Mouse (Mus musculus): ENCODE data around the gene Plscr4.

The Plscr4 gene

DNA sequence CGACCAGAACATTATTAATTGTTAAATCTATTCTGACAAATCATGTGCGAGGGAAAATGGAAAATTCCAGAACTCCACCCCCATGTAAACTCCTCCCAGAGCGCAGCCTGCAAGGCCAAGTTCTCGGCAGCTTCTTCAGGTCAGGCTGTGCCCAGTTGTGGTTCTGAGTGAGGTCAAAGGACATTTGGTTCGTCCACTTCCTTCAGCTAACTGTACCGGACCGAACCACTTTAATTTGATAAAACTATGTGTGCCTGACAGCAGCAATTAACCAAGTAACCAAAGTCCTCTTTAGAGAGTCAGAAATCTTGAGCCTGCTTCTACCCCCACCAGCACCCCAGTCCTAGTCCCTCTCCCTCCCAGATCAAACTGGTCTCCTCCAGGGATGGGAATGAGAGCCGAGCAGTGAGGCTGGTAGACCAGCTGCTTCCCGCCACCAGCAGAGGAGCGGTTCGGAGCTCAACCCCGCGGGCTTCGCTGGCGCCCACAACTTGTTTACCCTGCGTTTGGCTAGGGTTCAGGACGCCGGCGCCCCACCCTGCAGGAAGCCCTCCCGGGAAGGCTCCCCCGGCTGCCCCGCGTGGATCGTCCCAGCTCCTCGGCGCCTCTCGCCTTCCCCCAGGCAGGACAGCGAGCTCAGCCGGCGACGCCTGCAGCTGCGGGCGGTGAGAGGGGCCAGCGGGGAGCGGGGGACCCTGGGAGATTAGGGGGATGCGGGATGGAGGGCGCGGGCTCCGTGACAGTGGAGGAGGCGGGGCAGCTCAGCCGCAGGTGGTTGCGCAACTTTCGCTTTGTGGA lies at the start of gene Plscr4:
Gene Plscr4 (plus strand): TSS at position 113 of the 798 bp plus-strand sequence.
- peak; percentile 81 for DNase-seq

DNA sequence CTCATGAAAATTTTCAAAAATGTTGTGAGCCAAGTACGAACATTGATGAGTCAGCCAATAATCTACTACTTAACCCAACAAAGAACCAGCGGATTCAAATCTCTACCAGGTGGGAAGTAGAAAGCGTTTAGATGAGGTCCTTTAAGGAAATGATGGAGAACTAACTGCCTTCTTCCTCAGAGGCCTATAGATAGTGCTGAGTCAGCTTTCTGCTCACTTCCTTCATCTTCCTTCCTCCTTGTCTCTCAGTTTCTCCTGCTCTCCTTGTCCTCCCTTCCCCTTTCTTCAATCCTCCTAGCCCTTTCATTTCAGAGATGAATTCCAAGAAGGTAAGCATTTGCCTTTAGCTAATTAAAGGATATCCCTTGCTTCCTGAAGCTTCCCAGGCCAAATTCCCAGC lies 46.9 kb upstream of the Plscr4 start:
- no peak for DNase-seq

DNA sequence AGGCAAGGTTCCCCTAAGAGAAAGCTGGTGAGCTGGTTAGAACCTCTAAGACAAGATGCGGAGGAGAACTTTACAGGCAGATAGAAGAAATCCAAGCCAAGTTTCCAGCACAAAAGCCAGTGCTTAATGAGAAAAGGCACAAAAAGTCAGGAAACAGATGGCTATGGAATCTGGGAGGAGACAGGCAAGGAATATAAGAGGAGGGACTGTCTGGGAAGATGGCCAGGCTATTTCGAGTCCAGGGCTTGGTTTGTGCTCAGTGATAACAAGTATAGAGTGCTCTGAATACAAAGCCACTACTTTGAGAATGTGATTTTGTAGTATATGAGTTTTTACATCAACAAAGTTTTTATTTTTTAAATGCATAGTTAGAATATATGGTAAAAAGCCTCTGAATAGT lies 45.1 kb upstream of the Plscr4 start:
- DNase-seq: peak; percentile 38

DNA sequence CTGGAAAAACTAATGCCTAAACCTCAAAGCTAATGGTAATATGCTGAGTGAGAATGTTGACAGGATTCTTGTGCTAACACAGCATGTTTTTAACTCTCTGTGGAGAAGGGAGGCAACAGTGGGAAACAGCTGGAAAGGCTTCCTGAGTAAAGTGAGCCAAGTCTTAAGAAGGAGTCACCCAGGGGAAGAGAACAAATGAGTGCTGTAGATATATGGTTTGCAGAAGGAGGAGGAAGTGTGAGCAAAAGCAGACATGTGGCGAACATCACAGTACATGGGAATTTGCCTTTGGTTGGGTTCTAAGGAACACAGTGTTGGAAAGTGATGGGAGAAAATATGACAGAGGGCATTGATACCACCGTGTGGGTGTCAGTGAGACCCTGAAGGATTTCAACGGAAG lies 43.5 kb upstream of the Plscr4 start:
- no peak for DNase-seq

DNA sequence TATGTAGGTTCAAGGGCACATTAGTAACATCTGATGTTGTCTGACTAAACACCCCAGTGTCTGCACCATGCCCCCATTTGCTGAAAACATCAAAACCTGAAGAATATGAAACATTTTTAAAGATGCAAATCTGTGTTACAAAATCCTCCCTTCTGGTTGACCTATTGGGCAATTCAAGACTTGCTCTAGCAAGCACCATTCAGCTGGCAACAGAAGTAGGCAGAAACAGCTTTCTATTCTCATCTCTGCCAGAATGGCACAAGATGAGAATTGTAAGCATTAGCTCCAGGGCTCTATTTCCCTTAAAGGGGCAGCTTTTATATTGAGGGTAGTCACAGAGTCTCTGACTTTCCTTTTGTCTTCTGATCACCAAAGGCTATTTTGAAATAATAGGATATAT lies 19.4 kb upstream of the Plscr4 start:
- DNase-seq: no peak

DNA sequence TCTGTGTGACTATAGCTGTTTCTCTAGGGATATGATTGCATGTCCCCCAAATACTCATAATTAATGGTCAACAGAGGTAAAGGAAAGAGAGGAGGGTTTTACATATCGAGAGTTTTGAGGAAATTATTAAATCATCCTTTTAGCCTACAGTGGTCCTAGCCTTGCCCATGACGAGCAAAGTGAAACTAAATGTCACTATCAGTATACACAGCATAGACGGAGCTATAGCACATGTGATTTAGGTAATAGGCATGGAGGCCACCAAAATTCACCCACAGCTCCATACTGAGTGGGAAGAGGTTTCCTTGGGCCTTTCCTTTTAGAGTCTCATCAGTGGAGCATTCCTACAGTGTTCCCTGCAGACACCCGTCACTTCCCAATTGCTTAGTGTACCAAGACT lies 15.7 kb upstream of the Plscr4 start:
- no peak for DNase-seq

DNA sequence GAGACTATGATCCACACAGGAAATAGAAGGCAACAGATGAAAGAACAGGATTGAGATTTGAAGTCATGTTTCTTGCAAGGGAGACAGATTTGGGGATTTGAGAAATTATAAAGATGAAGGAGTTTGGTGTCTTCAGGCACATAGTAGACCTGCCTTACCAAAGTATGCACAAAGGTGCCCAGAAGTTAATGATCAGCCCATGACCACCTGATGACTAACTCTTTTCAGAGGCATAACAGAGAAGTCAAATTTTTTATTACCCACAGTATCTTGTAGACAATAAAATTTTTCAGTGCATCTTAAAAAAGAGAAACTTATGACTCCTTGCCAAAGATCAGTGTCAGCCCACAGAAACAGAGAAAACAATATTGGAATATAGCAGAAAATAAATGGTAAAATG lies 12.6 kb upstream of the Plscr4 start:
- no peak for DNase-seq

DNA sequence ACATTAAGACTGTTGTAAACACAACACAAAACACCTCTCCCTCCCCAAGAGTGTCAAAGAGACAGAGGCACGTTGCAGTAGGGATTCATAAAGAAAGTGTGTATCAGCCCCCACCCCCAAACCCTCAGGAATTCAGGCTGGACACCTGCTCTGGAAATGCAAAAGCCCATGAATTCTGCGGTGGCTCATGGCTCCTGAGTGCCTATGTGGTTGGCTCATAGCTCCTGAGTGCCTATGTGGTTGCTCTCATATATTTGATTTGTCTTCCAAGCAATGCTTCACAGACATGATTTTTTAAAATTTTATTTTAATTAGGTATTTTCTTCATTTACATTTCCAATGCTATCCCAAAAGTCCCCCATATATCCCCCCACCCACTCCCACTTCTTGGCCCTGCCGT lies 568 bp upstream of the Plscr4 start:
- DNase-seq: no peak

DNA sequence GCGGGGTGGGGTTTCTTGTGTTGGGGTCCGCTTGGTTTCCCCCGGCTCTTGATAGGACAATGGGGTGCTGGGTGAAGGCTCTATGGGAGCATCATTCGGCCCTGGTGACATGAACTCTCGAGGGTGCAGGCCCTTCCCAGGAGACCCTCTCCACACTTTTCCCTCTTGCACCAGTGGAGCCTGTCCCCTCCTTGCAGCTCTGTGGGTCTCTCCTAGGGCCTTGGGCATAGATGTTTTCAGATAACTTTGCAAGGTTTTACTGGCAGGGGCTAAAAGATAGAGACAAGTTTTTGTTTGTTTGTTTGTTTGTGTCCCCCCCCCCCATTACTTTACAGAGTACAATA lies 858 bp downstream of the Plscr4 start:
- no peak for DNase-seq

DNA sequence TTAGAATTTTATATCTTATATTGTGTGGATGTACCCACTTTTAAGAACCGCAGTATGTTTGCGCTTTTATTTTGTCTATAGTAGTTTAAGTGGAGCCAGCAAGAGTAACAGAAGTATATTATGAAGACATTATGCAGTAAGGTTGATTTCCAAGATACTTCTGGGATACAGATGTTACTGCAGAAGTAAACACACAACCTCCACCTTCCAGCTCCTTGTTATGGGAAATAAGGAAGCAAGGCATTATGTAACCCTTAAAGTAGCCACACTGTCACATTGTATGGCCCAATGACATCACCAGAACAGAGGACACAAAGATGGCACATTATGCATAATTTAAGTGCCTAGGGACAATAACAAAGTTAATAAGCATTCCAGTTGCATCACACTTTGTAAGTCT lies 1.2 kb downstream of the Plscr4 start:
- no peak for DNase-seq

DNA sequence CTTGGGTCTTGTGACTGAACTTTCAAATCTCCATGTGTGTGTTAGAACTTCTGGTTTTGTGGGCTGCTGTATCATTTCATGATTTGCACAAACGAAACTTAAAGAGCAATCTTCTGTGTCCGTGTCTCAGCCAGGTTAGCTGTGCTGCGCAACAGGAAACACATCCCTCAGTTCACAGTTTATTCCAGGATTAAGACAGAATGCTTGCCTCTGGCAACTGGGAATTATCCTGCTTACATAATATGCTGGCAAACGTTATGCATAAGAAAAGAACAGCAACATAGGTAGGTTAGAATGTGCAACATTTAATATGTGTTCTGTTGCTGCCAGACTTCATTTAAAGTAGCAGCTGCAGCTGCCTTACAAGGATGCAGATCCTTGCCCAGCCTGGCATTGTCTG lies 10.6 kb downstream of the Plscr4 start:
- DNase-seq: no peak

DNA sequence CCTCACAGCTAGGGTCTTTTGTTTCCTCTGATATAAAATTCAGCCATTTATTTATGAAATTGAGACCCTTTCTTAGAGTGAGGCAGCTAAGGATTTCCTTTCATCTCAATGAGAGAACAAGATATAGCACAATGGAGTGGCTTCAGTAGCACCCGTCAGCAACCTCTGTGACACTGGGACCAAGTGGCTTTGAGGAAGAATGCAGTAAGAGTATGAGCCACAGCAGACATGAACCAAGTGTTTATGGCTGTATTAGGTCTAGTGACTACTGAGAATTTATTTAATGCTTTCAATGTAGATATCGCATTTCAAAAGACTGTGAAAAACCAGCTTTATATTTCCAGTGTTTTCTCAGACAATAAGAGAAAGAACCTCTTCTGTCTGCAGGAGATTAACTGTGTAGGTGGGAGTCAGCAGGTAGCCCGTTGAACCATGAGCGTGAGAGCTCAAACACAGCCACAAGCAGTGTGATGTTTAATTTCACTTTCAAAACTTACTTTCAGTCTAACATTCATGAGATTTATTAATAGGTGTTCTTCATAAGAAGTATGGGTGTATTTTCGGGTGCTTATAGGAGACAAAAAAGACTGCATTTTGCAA lies 15.2 kb downstream of the Plscr4 start:
- no peak for DNase-seq

DNA sequence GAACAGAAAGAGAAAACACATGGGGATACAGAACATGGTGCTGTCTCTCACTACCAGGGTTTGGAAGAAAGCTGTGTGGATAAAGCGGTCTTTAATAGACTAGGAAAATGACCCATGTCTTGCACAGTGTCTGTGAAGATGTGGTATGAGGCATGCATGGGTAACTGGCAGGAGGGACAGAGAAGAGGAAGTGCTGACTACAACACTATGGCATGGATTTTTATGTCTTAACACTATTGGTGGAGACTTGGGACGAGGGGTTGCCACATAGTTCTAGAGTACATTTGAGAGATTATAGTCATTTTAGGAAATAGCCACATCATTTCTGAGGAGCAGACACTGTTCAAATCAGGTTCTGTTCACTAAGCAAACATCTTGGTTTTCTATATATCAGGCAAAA lies 16.0 kb downstream of the Plscr4 start:
- no peak for DNase-seq

DNA sequence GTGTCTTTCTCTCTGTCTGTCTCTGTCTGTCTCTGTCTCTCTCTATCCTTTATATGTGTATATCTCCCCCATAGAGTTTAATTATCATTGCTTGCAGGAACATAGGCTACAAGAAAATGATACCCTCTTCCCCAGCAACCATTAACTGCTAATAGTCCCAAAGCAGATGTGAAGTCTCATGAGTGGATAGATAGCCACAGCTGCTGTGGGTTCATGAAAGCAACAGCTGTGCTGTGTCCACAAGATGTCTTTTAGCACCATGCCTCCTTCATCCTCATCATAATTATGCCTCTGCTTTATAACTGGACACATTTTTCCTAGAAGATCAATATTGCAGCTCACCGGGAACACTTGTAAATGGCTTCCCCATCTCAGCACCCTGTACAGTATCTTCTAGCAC lies 17.1 kb downstream of the Plscr4 start:
- no peak for DNase-seq

DNA sequence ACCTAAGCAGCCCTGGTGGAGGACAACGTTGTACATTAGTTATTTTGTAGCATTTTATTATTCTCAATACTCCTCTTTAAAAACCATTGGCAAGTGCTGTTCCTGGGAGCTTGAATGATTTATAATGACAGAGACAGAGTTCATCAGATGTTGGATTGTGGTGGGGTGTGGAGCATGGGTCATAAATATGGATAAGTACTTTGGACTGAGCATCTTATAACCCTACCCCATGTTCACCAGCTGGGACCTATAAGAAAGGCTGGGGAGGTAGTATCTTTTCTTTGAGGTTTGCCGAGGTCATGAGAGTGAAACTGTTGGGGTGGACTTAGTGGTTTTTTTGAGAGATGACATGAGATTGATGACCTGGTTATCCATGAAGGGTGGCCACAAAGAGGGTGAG lies 24.5 kb downstream of the Plscr4 start:
- no peak for DNase-seq

DNA sequence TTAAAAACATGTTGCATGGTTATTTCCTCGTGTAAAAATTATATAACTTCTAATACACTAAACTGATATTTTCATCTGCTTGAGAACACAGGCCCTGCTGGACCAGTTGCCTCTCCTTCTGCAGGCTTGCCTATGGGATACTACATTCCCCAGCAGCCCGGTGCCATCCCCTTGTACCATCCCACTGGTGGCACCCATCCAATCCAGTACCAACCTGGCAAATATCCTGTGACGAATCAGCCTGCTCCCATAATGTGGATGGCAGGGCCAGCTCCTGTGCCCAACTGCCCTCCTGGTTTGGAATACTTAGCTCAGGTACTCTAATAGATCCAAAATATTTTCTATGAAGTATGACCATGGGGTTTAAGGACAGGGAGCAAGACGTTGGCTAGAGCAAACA lies 25.4 kb downstream of the Plscr4 start:
- DNase-seq: no peak

DNA sequence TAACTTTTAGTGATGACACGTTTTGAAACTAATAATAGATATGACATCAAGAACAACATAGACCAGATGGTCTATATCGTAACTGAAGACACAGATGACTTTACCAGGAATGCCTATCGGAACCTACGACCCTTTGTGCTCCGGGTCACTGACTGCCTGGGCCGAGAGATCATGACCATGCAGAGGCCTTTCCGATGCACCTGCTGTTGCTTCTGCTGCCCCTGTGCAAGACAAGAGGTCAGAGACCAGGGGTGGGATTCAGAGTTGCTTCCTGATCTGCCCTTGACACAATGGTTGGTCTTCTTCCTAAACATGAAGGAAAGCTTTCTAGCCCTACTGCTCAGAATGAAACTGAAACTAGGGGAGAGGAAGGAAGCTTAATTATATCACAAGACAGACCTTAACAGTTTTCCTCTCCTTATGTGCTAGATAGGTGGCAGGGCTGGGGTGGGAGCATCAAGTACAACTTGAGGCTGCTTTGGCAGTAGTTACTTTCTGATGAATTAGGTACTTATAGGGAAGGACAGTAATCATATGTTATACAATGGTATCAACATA lies 27.6 kb downstream of the Plscr4 start:
- no peak for DNase-seq

DNA sequence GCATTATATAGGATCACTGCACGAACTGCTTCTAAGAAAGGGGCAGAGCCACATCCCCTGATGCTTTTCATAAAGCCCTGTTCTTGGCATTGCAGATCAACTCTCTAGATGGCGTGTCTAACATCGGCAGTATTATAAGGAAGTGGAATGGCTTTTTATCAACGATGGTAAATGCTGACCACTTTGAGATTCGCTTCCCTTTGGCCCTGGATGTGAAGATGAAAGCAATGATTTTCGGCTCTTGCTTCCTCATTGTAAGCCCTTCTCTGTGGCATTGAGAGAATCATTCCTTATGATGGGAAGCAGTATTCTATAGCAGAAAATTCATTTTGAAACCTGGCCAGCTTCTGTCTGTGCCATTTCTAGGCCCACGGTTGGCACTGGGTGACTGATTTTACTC lies 32.7 kb downstream of the Plscr4 start:
- DNase-seq: no peak

DNA sequence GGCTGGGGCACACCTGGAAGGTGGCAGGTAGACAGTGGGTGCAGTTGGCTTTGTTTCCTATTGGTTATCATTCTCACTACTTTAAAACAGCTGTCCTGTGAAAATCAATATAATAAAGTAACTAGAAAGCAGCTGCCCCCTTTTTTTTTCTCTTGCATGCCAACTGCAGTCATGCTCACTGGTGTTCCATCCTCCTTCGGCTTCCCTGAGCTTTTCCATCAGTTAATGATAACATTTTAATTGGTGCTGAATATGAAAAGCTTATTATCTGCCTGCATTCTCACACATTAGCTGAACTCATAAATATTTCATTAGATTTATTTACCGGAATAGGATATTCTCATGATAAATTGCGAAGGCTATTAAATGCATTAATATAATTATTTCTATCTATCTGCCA lies 33.1 kb downstream of the Plscr4 start:
- no peak for DNase-seq

DNA sequence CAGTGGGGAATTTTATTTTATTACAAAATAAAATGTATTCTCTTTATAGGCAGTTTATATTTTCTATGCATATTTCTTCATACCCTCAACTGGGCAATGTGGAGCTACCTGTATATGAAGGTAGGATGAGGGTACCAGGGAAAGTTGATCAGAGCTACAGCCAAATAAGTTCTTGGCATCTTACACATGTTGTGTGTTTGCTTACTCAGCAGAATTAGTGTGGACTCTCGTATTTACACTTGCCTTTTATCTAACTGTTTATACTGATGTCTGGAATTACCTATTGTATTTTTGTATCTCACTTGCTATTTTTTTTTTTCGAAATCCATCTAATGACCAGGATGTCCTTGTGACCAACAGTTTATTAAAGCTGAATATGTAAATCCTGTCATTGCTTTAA lies 34.1 kb downstream of the Plscr4 start:
- no peak for DNase-seq

DNA sequence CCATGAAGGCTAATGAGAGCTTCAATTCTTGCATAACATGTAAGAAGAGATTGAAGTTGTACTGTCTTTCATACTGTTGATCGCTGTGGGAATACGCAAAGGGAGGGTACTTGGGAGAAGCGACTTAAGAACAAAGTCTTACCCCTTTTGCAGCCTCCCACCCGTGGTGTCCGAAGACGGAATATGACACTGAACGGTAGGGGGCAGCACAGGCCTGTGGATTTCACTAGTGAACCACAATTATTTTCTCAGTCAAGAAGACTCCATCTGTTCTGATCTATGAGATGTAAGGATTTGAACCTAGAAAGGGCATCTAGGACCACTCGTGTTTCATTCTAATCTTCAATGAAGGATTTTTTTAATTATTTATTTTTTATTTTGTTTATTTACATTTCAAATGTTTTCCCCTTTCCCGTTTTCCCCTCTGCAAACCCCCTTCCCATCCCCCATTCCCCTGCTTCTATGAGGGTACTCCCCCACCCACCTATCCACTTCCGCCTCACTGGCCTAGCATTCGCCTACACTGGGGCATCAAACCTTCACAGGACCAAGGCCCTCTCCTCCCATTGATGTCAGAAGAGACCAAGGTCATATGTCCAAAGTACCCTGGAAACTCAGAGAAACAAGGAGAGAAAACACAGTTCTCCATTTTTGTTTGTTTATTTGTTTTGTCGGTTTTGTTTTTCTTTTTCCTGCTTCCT lies 42.7 kb downstream of the Plscr4 start:
- DNase-seq: peak; percentile 95

DNA sequence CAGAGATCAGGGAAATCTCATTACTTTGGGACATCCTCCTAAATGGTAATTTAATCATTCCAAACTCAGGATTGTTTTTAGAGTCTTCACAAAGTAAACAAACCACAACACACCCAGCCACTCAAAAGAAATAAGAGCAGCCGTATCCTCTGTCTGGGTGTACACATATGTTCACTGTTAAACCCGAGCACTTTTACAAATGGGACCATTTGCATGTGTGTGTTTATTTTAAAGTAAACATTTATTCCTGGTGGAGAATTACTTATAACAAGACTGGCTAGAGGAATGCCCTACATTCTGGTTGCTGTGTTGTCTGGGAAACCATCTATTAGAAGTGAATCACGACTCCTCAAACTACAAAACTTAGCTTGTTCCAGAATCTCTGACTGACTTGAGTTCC lies 47.1 kb downstream of the Plscr4 start:
- no peak for DNase-seq

DNA sequence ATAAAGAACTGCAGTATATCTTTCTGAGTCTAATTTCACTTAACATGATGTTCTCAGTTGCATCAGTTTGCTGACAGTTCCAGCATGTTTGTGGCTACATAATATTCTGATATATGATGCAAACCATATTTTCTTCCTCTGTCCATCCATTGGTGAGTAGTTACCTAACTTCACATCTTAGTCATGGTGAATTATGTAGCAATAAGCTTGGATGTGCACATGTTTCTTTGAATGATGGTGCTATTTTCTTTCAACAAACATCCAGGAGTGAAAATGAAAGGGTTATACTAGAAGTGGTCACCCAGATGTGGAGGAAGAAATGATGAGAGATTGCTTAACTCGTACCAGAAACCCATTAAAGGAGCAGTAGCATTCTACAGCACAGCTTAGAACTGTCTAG lies 47.7 kb downstream of the Plscr4 start:
- no peak for DNase-seq

DNA sequence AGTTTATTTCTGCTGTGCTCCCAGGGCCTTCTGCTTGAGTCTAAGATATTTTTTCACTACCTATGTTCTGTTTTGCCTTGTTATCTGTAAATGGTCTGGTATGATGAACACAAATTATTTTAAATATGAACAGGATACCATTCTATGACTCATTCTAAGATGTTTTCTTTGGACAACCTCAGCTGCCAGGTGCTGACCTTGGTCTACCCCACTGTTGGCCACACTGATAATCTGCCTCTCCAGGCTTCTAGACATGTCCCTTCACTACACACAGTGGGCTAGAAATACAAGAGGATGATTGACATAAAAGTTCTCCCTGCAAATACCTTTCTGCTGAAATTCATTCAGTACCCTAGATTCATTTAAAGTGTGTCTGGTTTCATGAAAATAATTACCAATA lies 54.5 kb downstream of the Plscr4 start:
- no peak for DNase-seq
